Mouse (Mus musculus): ENCODE measurements at regions not wholly inside any gene's neighbourhood (a gene's known extent, or its start where the extent isn't known, plus 50 kb on each side); places are given as distances from the start of the nearest gene placed in this dataset.

DNA sequence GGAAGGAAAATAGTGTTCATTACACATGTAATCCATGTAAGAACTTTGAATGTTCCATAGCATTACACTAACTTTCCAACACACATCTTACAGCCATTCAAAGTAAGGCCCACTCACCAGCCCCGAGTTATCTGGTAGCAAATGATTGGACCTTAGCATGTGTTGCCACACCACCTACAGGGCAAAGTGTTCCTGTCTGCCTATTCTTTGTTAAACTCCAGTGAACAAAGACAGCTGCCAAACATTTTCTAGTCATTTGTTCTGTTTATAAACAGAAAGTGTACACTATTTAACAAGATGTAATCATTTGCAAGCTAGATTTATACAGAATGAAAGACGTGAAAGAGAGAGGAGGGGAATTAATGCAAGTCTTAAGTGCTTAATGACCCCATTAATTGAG is 66.9 kb upstream of the Apob start:
- TF ChIP-seq CTCF (IDR thresholded peaks at IDR 0.05; ENCODE audit: insufficient read depth, low read depth, low read length) (no peak), POLR2A (IDR thresholded peaks at IDR 0.05; ENCODE audit: insufficient read depth, low read depth, low read length) (no peak)
